Comparison of ENCODE assay signal across 8 mouse cellular contexts in the genomic region with DNA sequence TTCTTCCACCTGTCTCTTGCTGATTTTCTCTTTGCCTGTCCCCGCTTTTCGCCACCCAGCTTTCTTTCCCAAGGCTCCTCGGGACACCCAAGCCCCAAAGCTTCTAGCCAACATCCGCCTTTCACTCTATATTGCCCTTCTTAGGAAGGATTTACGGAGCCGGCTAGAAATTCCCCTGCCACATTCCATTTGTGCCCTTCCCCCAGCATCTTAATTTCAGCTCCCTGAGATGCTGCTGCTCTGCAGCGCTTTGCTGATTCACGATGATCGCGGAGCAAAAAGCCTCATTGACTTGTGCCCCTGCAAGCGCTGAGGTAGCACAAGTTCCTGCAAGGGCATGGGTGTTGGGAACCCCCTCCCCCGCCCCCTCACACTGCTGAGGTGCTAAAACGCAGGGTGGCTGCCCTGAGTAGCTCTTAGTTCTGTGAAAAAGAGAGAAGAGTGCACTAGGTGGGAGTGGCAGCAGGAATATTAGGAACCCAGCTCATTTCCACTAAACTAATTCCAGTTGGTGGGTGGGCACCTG. TPM values are rescaled to one million over a fixed set of nuclear protein-coding genes. Genes with fewer than 3 reads are reported as not detected.
DNase-seq lines count a peak whose midpoint lies in the region; ATAC-seq lines count a peak whose summit lies in the region.

No protein-coding gene starts in this region.

- no peaks in the 10 kb centered on the region for H3K9me3 ChIP-seq in midbrain, embryonic 12.5 days

- 18% methylated on average over 13 of the region's 13 CpGs for WGBS in midbrain, embryonic 12.5 days

- peaks cover 42% of the 10 kb centered on the region for H3K27me3 ChIP-seq in midbrain, embryonic 12.5 days

- peak overlapping the region; percentile 88 for H3K4me2 ChIP-seq in midbrain, embryonic 12.5 days (replicated peaks)

- no peaks in the 10 kb centered on the region for H3K36me3 ChIP-seq in midbrain, embryonic 12.5 days

- no peak overlapping the region for H3K27ac ChIP-seq in midbrain, embryonic 12.5 days (replicated peaks)

- no peaks in the 10 kb centered on the region for H3K4me1 ChIP-seq in midbrain, embryonic 12.5 days

- no peak overlapping the region for H3K9ac ChIP-seq in midbrain, embryonic 12.5 days (replicated peaks)

- 0 out of 2 replicates have a peak overlapping the region, but pooled peaks have one; percentile 7 for H3K4me3 ChIP-seq in midbrain, embryonic 12.5 days

- peak; percentile 20 to 29 for DNase-seq in cerebellum, postnatal 25 days
- no peak for DNase-seq in cerebellum, adult 11-12 months
- DNase-seq in right cerebral cortex, adult 18-20 months = peak; percentile 13
- no peak for DNase-seq in right cerebral cortex, postnatal 36 days (ENCODE audit: low spot score in 2 of 2)
- DNase-seq in spleen, adult 12 weeks (ENCODE audit: low spot score) = no peak
- DNase-seq in ovary, postnatal 14 days (ENCODE audit: low spot score) = no peak
- no peak for DNase-seq in thymus, postnatal 0 days (ENCODE audit: low spot score)

- no peak for ATAC-seq in midbrain, embryonic 12.5 days (ENCODE audit: low FRiP score, low read depth)

RNA-seq across cellular contexts. Expression of gene Gm15155, which starts 1.2 kb away (rescaled TPM):
- polyA plus RNA-seq in midbrain, embryonic 12.5 days (2016; fragmentation: Nextera tagmentation; extraction: Ambion mirVana) = not detected in 2 replicates
- not detected in 2 replicates for polyA plus RNA-seq in thymus, postnatal 0 days (2015; fragmentation: Nextera tagmentation; extraction: Ambion mirVana)

RNA-seq across cellular contexts. Expression of gene Ptchd1, which starts 2.1 kb away (rescaled TPM):
- polyA plus RNA-seq in midbrain, embryonic 12.5 days (2016; fragmentation: Nextera tagmentation; extraction: Ambion mirVana) = 2.6 and 2.7 TPM in 2 replicates
- polyA plus RNA-seq in thymus, postnatal 0 days (2015; fragmentation: Nextera tagmentation; extraction: Ambion mirVana) = 0.10 and 0.13 TPM in 2 replicates

Comparison
In these comparisons a context has a peak if more than half of its experiments do, and no peak if none do; other contexts are left out.
1. DNase-seq: peak in cerebellum, postnatal 25 days (2 of 2) and right cerebral cortex, adult 18-20 months (single experiment); none in cerebellum, adult 11-12 months (single experiment), right cerebral cortex, postnatal 36 days (0 of 2), spleen, adult 12 weeks (single experiment), ovary, postnatal 14 days (single experiment) and thymus, postnatal 0 days (single experiment).